Mouse (Mus musculus): ENCODE results near the gene Pcsk6. TPM values are rescaled to one million over a fixed set of nuclear protein-coding genes. Genes with fewer than 3 reads are reported as not detected.
A peak's percentile ranks its signal among the peaks of the same experiment; 100 is the strongest.

Gene Pcsk6
- total RNA-seq, 2 experiments from 2014 or later = 0.26 to 0.38 TPM

DNA sequence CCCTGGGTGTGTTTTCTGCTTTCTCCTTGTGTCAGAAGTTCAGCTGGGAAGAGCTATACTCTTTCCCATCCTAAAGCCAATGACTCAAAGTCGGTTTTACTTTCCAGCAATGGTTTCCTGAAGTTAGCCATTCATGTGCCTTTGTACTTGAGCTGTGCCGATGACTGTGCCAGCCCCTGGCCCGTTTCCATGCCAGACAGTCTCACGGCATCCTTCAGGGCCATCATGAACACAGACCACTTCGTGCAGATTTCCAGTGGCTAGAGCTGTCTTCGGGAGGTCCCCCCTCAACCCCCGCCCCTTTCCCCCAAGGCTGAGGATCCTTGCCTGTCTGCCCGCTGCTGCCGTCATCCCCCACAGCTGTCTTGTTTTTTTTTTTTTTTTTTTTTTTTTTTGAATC is 17.8 kb downstream of the Pcsk6 start:
- ATAC-seq (replicated peaks; ENCODE audit: low FRiP score, low TSS enrichment, poor library complexity, severe bottlenecking) = no peak

DNA sequence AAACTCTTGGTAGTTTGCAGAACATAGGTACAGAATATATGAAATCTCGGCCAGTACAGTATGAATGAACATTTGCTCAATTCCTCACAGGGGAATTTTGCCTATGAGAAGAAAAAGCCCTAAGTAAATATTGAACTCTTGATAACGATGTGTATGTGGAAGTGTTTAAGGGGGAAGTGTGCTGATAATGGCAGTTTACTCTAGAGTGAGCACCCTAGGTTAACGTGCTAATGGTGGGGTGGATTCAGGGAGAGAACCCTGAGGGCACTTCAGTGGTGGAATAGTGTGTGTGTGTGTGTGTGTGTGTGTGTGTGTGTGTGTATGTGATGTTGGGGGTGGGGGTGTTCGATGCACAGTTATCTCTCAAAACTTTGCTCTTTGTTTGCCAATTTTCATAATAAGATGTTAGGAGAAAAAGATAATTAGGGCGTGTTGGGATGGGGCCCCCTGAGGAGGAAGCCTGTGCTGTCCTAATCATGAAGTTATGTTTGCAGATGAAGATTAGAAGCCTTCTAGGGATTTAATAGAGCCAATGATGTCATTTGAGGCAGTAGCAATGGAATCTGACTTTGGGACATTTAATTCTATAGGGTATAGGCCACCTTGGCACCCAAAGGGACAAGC is 19.2 kb downstream of the Pcsk6 start:
- peak; percentile 31; the same call in 1 of the 2 replicates for ATAC-seq (replicated peaks; ENCODE audit: low FRiP score, low TSS enrichment, poor library complexity, severe bottlenecking)

DNA sequence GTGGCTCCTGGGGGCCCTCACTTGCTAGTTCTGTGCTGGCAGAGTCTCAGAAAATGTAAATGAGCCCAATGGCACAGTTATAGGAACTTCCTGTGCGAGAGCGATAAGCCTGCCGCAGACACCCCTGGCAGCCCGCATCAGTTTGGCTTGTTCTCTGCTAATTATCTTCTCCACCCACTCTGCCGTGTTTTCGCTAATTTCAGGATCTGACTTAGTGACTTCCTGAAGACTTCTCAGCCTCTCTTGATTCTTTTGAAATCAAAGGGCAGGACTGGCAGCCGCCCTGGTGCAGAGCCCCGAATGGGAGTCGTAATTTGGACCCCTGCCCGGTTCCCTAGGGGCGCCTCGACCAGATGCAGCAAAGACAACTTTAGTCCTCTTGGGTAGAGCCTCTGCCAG is 19.8 kb downstream of the Pcsk6 start:
- peak; percentile 92 for ATAC-seq (replicated peaks; ENCODE audit: low FRiP score, low TSS enrichment, poor library complexity, severe bottlenecking)

DNA sequence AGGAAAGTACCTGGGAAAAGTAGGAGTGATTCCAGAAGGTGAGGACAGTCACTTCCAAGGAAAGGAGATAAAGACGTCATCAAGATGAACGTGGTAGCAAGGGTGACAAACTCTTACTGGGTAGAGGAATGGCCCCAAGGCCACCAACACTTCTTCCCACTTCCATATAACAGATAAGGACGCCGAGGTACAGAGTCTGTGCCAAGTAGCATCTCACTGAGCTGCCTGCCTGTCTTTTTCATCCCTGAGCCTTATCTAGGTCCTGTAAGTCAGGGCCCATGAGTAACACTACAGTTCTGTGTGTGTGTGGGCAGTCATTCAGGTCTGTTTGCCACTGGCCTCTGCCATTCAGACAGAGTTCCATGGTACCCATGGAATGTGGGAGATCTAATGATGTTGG is 23.4 kb downstream of the Pcsk6 start:
- 0 out of 2 replicates have a peak, but pooled peaks have one; percentile 9 for ATAC-seq (replicated peaks; ENCODE audit: low FRiP score, low TSS enrichment, poor library complexity, severe bottlenecking)

DNA sequence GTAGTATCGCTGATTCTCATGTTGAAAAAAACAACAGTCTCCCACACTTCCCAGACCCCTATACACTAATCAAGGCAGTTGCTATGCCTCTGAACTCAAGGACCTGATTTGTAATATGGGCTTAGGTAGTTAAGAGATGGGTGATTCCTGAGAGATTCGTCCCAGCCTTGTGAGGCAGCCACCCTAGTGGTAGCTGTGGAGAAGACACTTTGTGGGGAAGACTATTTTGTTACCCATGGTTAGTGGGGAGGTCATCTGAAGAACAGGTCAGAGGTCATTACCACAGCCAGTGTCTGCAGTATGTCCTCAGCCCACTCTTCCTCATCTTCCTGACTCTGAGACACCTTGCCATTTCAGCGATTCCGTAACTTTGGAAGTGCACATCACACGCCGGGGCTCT is 24.3 kb downstream of the Pcsk6 start:
- ATAC-seq (replicated peaks; ENCODE audit: low FRiP score, low TSS enrichment, poor library complexity, severe bottlenecking) = no peak

DNA sequence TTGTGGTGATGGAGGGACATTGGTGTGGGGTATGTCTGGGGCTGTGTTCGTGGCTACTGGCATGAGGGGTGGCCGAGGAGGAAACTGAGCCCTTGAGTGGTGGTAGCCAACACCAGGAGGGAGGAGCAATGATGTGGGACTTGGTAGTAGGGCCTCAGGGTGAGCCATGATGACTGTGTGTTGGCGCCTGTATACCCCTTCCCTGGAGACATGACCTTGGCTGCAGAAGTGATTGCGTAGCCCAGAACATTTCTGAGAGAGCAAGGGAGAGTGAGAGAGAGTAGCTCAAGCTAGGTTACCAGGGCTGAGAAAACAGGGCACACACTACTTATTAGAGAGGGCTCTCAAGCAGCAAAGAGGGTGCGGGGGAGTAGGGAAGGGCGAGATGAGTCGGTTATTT is 30.3 kb downstream of the Pcsk6 start:
- ATAC-seq (replicated peaks; ENCODE audit: low FRiP score, low TSS enrichment, poor library complexity, severe bottlenecking) = no peak

DNA sequence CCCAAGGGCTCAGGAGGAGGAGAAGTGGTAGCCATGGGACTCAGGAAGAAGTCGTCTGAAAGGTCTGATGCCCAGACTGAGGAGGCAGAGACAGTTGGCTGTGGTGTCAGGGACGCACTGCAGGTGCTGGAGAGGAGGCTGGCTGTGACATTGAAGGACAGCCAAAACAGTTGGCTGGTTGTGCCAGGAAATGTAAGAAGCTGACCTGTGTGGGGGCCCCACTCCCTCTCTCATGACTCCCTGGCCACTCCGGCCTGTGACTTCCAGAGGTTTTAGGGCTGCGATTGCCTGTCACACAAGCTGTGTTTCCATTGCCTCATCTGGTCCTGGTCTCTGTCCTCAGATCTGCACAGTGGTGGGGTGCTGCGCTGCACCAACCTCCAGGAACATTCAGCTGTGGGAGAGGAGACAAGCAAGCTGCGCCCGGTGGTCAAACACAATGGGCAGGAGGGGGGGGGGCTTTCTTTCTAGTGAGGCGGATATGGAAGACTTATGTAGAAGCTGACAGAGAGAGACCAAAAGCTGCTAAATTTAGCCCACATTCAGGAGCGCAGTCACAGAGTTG is 30.8 kb downstream of the Pcsk6 start:
- ATAC-seq (replicated peaks; ENCODE audit: low FRiP score, low TSS enrichment, poor library complexity, severe bottlenecking) = no peak

DNA sequence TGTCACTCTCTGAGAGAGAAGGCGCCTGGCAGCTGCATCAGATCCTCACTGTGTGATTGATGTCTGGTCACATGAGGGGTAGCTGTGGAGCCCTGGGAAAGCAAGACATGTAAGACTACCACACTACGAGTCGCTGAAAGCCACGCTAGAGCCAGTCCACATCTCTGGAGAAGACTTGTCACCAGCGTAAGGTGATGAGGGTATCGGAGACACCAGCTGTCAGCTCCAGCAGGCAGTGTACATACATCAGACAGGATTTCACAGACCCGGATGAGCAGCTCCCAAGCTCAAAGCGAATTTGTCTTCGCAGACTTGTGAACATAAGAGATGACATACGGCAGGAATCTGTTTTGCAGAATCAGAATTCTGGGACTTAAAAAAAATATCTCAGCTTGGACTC is 32.0 kb downstream of the Pcsk6 start:
- no peak for ATAC-seq (replicated peaks; ENCODE audit: low FRiP score, low TSS enrichment, poor library complexity, severe bottlenecking)

DNA sequence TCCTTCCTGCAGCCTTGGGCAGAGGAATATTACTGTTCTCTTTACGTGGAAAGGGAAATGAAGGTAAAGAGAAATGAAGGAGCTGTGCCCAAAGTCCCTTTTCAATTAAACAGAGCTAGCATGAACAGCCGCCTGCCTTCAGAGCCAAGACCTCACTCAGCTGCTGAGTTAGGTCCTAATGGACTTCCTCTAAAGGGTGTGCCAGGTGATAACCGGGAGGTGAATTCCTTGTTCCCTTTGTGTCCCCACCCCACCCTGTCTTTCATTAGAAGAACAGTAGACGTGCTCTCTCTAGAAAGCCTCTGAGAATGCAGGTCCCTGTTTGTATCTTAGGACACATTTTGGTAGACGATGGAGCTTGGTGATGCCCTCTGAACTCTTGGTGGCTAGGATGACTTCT is 33.7 kb downstream of the Pcsk6 start:
- no peak for ATAC-seq (replicated peaks; ENCODE audit: low FRiP score, low TSS enrichment, poor library complexity, severe bottlenecking)

DNA sequence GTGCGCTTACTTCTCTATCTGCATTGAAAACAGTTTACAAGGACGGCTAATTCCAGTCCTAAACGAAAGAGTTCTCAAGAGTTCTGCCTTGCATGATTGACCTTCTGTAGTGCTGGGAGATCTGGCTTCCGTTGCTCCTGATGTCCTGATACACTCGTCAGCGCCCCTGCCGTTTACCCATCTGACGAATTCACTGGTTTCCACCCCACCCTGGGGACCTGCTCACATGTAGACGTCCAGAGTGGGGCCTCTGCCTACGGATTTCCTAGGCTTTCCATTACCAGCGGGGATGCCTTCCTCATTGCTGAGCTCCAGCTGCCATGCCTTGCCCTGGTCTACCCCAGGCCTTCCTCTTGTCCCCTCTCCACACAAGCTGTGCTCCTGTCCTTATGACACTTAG is 39.7 kb downstream of the Pcsk6 start:
- ATAC-seq (replicated peaks; ENCODE audit: low FRiP score, low TSS enrichment, poor library complexity, severe bottlenecking) = no peak

DNA sequence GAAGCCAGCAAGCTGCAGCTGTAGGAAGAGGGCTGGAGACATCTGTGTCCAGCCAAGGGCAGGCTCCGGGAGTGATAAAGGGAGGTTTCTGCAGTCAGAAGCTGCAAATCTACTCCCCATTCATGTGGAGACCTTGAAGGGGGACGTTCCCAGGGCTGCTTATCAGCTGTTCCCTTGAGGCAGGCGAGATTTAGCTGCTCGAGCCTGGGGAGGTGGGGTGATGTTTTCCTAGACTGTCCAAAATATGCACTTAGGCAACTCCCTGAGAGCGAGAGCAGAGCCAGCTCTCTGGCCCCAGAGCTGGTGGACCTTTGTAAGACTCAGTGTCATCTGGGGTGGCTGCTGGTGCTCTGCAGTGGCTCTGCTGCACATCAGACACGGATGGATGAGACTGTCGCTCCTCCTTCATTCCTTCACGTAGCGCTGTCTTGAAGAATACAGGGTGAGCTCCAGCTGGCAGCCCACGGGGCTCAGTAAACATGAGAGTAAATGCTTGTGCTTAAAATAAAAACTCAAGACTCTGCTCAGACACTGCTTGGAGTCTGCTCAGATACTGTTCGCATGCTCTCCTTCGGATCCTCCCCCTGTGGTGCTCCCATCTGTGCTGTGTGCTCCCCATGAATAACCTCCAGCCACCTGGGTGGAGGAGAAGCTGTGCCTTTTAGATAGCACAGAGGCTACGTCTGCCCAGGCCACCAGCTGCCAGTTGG is 41.1 kb downstream of the Pcsk6 start:
- peak; percentile 42 for ATAC-seq (replicated peaks; ENCODE audit: low FRiP score, low TSS enrichment, poor library complexity, severe bottlenecking)

DNA sequence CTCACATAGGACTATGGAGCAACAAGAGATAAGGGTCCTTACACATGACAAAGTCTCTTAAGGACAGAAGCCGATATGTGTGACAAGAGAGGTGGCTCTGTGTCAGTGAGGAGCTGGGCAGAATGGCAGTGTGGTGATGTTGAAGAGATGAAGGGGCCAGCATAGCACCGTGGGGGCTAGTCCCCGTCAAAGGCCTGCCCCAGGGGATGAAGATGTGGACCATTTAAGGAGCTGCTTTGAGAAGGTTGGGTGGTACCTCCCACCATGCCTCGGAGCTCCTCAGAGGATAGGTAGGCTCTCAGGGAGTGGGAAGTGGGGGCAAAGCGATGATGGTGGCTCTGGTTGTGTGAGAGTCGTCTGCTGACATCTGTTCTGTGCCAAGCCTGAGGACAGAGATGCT is 41.9 kb downstream of the Pcsk6 start:
- no peak for ATAC-seq (replicated peaks; ENCODE audit: low FRiP score, low TSS enrichment, poor library complexity, severe bottlenecking)

DNA sequence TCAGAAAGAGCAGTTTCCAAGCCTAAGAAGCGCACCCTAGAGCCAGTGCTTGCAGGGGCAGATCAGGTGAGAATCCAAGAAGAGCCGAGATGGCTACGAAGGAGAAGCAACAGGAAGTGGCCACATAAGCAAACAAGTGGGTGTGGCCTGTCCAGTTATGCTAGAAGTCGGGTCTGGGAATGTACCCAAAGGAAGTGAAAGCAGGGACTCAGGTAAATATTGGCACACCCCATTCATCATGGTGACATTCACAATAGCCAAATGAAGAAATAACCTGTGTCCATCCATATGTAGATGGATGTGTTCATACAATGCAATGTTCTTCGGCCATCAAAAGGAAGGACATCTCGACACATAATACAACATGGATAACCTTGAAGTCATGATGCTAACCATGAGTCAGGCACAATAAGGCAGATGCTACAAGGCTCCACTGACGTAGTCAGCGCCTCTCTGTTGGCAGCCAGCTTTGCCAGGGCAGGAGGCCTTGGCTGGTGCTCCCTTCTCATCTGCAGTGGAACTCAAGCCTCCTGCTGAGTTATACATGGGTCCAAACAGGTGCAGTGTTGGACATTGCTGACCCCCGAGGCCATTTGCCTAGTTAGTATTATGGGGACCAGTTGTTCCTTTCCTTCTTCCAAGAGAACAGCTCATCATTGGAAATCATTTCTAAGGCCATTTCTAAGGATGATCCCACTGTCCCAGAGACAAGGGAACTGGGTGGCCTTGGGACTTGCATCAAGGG is 45.2 kb downstream of the Pcsk6 start:
- no peak for ATAC-seq (replicated peaks; ENCODE audit: low FRiP score, low TSS enrichment, poor library complexity, severe bottlenecking)

DNA sequence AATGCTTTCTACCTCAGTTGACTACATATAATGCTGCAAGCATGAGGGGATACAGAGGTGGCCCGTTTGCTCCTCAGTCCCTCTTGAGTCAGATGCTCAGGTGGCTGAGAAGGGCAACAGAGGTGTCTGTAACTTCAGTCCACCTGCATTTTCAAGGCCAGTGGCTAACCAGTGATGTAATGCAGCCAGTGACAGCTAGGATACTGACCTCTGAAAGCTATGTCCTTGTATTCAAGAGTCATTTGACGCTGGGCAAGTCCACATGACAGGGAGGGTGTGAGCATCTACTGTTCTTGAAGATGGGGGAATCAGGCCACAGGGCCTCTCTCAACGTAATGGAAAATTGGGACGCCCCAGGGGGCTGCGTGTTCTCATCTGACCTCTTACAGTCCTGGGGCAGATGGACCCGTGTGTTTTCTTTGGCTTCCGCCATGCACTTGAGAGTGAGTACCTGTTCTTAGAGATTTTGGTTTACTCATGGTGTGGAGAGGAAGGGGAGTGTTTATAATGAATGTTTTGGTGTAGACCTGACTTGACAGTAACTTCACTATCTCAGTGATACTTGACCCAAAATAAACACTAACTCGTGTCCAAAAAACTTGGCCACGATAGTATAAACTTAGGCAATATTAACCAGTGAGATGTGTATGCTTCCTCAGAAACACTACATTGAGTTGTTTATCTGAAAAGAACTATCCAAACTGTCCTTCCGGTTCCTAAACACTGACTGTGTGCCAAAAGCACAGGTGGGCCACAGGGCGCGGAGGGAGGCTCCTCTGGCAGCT is 48.0 kb downstream of the Pcsk6 start:
- ATAC-seq (replicated peaks; ENCODE audit: low FRiP score, low TSS enrichment, poor library complexity, severe bottlenecking) = no peak

DNA sequence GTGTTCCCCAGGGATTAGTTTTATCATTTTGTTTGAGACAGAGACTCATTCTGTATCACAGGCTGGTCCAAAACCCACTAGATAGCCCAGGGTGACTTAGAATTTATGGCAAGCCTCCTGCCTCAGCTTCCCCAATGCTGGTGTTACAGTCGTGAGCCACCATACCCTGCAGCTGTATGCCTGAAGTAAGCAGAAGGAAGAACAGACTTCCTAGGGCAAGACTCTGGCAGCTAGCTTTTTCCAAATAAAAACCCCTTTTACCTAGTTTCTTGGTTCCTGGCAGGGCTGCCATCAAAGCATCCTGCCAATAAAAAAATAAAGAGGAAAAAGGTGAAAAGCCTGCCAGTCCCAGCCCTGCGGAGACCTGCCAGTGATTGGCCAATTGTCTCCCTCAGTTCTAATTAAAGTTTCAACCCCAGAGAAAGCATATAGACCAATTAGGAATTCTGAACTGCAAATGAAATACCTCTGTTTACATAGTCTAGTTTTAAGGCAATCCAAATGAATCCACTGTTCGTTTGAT is 51.6 kb downstream of the Pcsk6 start:
- no peak for ATAC-seq (replicated peaks; ENCODE audit: low FRiP score, low TSS enrichment, poor library complexity, severe bottlenecking)

DNA sequence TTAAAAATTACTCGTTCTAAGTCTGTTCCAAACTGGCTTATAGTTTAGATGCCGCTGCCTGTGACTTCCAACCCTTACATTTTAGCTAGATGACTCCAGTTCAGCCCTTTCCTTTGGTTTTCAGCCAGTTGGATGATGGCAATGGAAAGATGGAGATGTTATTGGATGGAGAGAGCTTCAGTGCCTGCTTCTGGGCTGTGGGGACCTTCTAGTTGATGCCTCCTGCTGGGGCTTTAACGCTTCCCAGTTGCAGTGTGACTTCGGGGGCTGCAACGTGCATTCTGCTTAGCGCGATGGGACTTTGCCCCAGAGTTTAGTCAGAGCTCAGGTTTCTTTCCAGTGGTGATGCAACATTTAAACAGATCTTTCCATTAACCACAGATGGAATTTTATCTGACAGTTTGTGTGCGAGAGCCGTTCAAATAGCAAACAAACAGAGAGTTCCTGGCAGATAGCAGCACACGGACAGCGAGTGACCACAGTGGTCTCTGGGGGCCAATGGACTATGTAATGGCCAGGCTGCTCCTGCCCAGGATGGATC is 53.3 kb downstream of the Pcsk6 start:
- ATAC-seq (replicated peaks; ENCODE audit: low FRiP score, low TSS enrichment, poor library complexity, severe bottlenecking) = no peak

DNA sequence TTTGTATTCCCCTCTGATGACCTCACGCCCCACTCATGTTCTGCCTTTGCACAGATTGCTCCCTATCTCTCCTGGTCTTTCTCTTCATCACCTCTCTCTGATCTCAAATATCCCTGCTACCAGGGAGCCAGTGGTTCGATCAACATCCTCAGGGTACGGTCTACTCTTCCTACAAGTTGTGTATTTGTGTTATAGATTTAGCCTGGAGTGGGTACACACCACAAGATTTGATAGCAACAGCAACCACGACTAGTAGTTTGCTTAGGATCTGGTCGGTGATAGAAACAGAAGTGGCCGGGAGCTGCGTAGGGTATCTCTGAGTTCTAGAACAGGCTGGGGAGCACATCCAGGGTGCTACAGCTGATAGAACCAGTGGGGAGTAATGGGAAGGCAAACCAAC is 54.3 kb downstream of the Pcsk6 start:
- no peak for ATAC-seq (replicated peaks; ENCODE audit: low FRiP score, low TSS enrichment, poor library complexity, severe bottlenecking)

DNA sequence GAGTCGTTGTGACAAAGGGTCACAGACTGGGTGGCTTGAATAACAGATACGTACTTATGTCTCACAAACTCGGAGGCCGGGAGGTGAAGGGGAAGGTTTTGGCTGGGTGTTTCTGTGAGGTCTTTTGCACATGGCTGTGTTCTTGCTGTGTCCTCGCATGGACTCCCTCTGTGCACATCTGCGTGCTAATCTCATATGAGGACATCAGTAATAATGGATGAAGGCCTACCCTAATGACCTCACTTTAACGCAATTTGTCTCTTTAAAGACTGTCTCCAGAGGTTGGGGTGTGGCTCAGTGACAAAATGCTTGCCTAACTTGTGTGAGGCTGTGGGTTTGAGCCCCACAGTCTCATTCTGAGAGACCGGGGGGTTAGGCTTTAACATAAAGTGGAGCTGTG is 55.0 kb downstream of the Pcsk6 start:
- no peak for ATAC-seq (replicated peaks; ENCODE audit: low FRiP score, low TSS enrichment, poor library complexity, severe bottlenecking)

DNA sequence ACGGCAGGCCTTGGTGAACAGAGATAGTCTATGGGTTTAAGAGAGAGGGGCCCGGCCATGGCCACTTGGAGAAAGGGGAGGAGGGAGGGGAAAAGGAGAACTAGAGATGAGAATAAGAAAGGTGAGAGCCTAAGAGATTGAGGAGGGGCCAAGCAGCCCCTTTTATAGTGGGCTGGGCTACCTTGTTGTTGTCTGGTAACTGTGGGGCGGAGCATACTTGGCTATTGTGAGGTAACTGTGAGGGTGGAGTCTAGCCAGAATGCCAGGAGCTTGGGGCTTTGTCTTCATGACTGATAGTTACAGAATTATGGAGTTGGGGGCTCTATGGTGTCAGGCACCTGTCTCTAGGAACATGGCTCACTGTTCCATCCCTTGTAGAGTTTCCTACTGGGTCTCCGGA is 56.9 kb downstream of the Pcsk6 start:
- no peak for ATAC-seq (replicated peaks; ENCODE audit: low FRiP score, low TSS enrichment, poor library complexity, severe bottlenecking)
